Mouse (Mus musculus) liver, adult 2 months (tissue): ENCODE measurements around the gene Prf1.

Experiments
- CTCF ChIP-seq: fragments of 200-500 bp; IDR thresholded peaks from 2 replicates; pipeline ENCODE4 v1.5.1; 2011; ENCODE audit warnings: low read depth, low read length, control low read depth
- POLR2A ChIP-seq: fragments of 200-500 bp; IDR thresholded peaks from 2 replicates; pipeline ENCODE4 v1.6.1; 2011; ENCODE audit warnings: low read length, control low read depth; ENCODE audit not compliant: insufficient read depth; ENCODE audit errors: extremely low read depth

- TF ChIP-seq CTCF (no peak), POLR2A (no peak)
These were observed 25.5 kb upstream of the Prf1 start for GRCm38 (mm10) chr10:61272089-61272626.
